Mouse (Mus musculus) stomach, postnatal 0 days (tissue): ENCODE data around the gene Map3k5.

Source experiments
- CTCF ChIP-seq: IDR thresholded peaks from 2 replicates; pipeline ENCODE4 v1.5.1; 2016; ENCODE audit warnings: antibody characterized with exemption, low read depth, mild to moderate bottlenecking, moderate library complexity
- EP300 ChIP-seq: optimal IDR thresholded peaks from 2 replicates; pipeline ENCODE3; 2016; ENCODE audit warnings: antibody characterized with exemption

DNA sequence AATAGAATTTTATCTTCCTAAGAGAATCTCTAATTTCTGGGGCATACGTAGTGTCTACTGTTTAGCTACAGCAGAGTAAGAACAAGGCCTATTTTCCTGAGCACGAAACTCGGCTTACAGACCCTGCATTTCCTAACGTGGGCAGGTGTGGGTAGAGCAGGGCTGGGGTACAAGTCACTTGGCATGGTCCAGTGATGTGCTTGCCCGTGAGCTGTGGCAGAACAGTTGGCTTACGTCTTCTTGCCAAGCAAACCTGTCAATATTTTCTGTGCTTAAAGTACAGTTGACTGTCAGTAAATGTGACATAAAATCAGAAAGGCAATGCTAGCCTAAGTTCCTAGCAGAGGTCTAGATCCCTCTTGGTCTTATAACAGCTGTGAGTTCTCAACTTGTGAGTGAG lies 12.4 kb downstream of the Map3k5 start:
- TF ChIP-seq CTCF (no peak), EP300 (no peak)
